Mouse (Mus musculus) cerebellum, adult 2 months (tissue): ENCODE measurements around the gene Kncn. TPM values are rescaled to one million over a fixed set of nuclear protein-coding genes. Genes with fewer than 3 reads are reported as not detected.

Source experiments
- DNase-seq, 2 experiments: peaks; one replicate each; pipeline ENCODE4 v3.0.0; 2021
- H3K27ac ChIP-seq: fragments of 200-500 bp; 2 replicates; pipeline ENCODE4 v1.5.1; 2012; ENCODE audit warnings: low read length, control low read depth, inconsistent platforms; ENCODE audit not compliant: insufficient read depth
- H3K27me3 ChIP-seq: fragments of 200-500 bp; 2 replicates; pipeline ENCODE4 v1.6.1; 2012; ENCODE audit warnings: inconsistent platforms, mild to moderate bottlenecking, low read length, moderate library complexity; ENCODE audit not compliant: control insufficient read depth, insufficient read depth
- H3K4me1 ChIP-seq: fragments of 200-500 bp; 2 replicates; pipeline ENCODE4 v1.6.1; 2011; ENCODE audit warnings: low read length; ENCODE audit not compliant: control insufficient read depth, insufficient read depth
- H3K4me3 ChIP-seq: fragments of 200-500 bp; replicated peaks from 2 replicates; pipeline ENCODE3; 2011; ENCODE audit warnings: mild to moderate bottlenecking, low read depth, low read length, control low read depth; ENCODE audit not compliant: insufficient read depth
- CTCF ChIP-seq: fragments of 200-500 bp; IDR thresholded peaks from 2 replicates; pipeline ENCODE4 v1.5.1; 2011; ENCODE audit warnings: low read depth, mild to moderate bottlenecking, control low read depth, low read length, moderate library complexity, borderline replicate concordance; ENCODE audit not compliant: insufficient read depth
- POLR2A ChIP-seq: fragments of 200-500 bp; IDR thresholded peaks from 2 replicates; pipeline ENCODE4 v1.6.1; 2011; ENCODE audit warnings: low read length, control low read depth, borderline replicate concordance; ENCODE audit not compliant: insufficient read depth
- WGBS: fragments of 180-500 bp; shearing (Covaris S2); methylation state at CpG from one replicate; pipeline ENCODE4 v1.1.7; 2018; 5-methylcytosine and 5-hydroxymethylcytosine counted together
- polyA plus RNA-seq: library from polyadenylated mRNA; depleted of rRNA; stranded (reverse); fragments of >200 nt; gene quantifications from 2 replicates; pipeline ENCODE4 v1.2.3, GENCODE M21; 2012

Gene Kncn
- polyA plus RNA-seq, 1 experiment = 0.08 TPM

GRCm38 (mm10) chr4:115848083-115848482 lies 36.1 kb upstream of the Kncn start:
- Histone ChIP-seq H3K4me1 (peaks cover 5% of the 10 kb centered on the region; the same call in 1 of the 2 replicates), H3K4me3 (no peak overlapping the region), H3K27me3 (no peaks in the 10 kb centered on the region), H3K27ac (no peak overlapping the region)
- no peak for DNase-seq
- WGBS = 97% methylated on average over 1 of the region's 1 CpGs
- TF ChIP-seq CTCF = no peak
- no peak for TF ChIP-seq POLR2A

GRCm38 (mm10) chr4:115848990-115849677 lies 35.1 kb upstream of the Kncn start:
- DNase-seq = no peak
- no peak for TF ChIP-seq CTCF
- no peak for TF ChIP-seq POLR2A
- 72% methylated on average over 8 of the region's 8 CpGs for WGBS
- no peak overlapping the region for H3K4me3 ChIP-seq
- no peak overlapping the region for H3K27ac ChIP-seq
- peaks cover 5% of the 10 kb centered on the region; the same call in 1 of the 2 replicates for H3K4me1 ChIP-seq
- H3K27me3 ChIP-seq = no peaks in the 10 kb centered on the region

GRCm38 (mm10) chr4:115850111-115850510 lies 34.1 kb upstream of the Kncn start:
- H3K27ac ChIP-seq = no peak overlapping the region
- WGBS = 92% methylated on average over 2 of the region's 2 CpGs
- TF ChIP-seq CTCF (no peak), POLR2A (no peak)
- H3K4me1 ChIP-seq = peaks cover 5% of the 10 kb centered on the region; the same call in 1 of the 2 replicates
- no peaks in the 10 kb centered on the region for H3K27me3 ChIP-seq
- H3K4me3 ChIP-seq = no peak overlapping the region
- DNase-seq = no peak

- Histone ChIP-seq H3K4me1 (peaks cover 5% of the 10 kb centered on the region; the same call in 1 of the 2 replicates), H3K4me3 (no peak overlapping the region), H3K27me3 (no peaks in the 10 kb centered on the region), H3K27ac (no peak overlapping the region)
- WGBS = 69% methylated on average over 2 of the region's 2 CpGs
- TF ChIP-seq CTCF = no peak
- no peak for TF ChIP-seq POLR2A
- DNase-seq = no peak
Observed at GRCm38 (mm10) chr4:115850631-115851030, 33.6 kb upstream of the Kncn start.

DNA sequence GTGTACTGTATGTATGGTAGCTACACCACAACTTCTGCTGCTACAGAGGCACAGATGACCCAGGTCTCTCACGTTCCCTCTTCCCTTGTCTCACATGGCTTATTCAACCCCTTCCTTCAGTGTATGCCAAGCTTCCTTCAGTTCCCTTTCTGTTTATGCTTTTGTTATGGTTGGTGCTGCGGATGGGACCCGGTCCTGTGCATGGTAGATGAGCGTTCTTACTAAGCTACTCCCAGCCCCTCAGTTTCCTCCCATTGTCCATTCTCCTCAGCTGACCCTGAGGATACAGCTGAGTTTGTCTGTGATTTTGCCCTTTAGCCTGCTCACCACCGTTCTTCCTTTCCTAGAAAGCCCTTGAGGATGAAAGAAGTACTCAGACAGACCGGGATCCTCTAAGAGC lies 32.6 kb upstream of the Kncn start:
- Histone ChIP-seq H3K27ac (no peak overlapping the region), H3K27me3 (no peaks in the 10 kb centered on the region), H3K4me1 (peaks cover 5% of the 10 kb centered on the region; the same call in 1 of the 2 replicates), H3K4me3 (no peak overlapping the region)
- TF ChIP-seq CTCF = no peak
- no peak for TF ChIP-seq POLR2A
- 88% methylated on average over 6 of the region's 6 CpGs for WGBS
- no peak for DNase-seq

- H3K4me1 ChIP-seq = no peaks in the 10 kb centered on the region
- H3K27me3 ChIP-seq = no peaks in the 10 kb centered on the region
- 39% methylated on average over 6 of the region's 6 CpGs for WGBS
- H3K4me3 ChIP-seq = no peak overlapping the region
- TF ChIP-seq POLR2A = no peak
- no peak for DNase-seq
- H3K27ac ChIP-seq = no peak overlapping the region
Observed at GRCm38 (mm10) chr4:115855100-115855499, 29.1 kb upstream of the Kncn start.

DNA sequence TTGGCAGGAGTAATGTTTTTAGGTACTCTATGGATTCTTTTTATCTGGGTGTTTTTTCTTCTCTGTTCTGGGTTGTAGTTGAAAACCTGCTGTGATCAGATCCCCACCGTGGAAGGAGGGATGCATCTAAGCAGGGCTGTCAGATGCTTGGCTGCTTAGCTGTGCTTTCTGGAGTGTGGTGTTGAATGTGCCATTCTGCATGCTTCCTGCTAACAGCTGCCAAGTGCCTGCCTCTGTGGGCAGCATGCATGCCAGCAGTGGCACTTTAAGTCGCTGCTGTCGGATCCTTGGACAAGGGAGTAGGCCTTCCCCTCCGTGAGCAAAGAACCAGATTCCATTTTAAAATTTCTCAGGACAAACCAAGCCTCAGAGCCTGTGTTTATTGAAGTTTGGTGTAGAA lies 28.6 kb upstream of the Kncn start:
- 33% methylated on average over 4 of the region's 4 CpGs for WGBS
- H3K27ac ChIP-seq = no peak overlapping the region
- no peak for DNase-seq

GRCm38 (mm10) chr4:115856282-115856681 lies 27.9 kb upstream of the Kncn start:
- no peaks in the 10 kb centered on the region for H3K27me3 ChIP-seq
- 72% methylated on average over 4 of the region's 4 CpGs for WGBS
- H3K27ac ChIP-seq = no peak overlapping the region
- TF ChIP-seq POLR2A (no peak), CTCF (no peak)
- no peaks in the 10 kb centered on the region for H3K4me1 ChIP-seq
- H3K4me3 ChIP-seq = no peak overlapping the region
- no peak for DNase-seq

More for the DNA sequence above, 28.6 kb upstream of the Kncn start:
- no peaks in the 10 kb centered on the region for H3K4me1 ChIP-seq
- no peaks in the 10 kb centered on the region for H3K27me3 ChIP-seq
- H3K4me3 ChIP-seq = no peak overlapping the region
- no peak for TF ChIP-seq POLR2A
- no peak for TF ChIP-seq CTCF
